20 mouse cellular contexts compared by ENCODE assay signal in the genomic region with DNA sequence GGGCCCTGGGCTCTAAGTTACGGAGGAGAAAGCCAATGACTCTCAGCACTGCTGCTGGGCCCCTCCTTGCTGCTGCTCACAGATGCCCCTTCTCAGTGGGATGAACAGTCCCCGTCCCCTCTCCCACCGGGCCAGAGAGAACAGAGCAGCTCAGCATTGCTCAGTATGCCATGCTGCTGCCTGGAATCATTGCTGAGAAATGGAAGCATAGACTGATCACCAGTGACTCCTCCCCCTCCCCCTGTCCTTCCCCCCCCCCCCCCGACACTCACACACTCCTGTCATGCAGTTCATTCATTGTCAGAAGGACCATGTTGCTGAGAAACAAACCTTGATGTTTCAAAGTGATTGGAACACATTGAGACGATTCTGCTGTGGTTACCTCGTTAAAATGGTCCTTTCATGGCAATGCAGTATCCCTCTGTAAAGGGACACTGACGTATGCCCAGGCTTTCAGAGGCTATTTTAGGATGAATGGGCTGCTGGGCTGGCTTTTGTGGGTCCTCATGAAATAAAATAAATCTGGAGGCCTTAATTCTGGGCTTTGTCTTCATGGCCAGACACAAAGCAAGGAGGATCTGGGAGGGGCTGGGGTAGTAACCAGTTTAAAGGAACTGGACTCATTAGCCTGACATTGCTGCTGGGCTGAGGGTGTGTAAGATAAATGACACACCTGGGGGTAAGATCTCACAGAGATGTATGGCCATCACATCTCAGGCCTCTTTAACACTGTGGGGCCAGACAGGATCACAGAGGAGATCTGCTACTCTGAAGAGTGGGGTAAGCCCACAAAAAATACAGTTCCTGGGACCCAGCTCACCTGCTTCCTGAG.
DNase-seq lines count a peak whose midpoint lies in the region; ATAC-seq lines count a peak whose summit lies in the region.
"Had no signal": no experiment of that assay in that cellular context is flagged by ENCODE, and none has a peak within 500 bp of the region (broad histone marks: within the 10 kb centered on the region; RNA-seq: fewer than 3 reads in every experiment).

No protein-coding gene starts in this region.

- peak; percentile 30; the same call in 1 of the 2 replicates for ATAC-seq in midbrain, embryonic 12.5 days (ENCODE audit: low FRiP score, low read depth)
- no peak for ATAC-seq in midbrain, embryonic 14.5 days (ENCODE audit: low FRiP score, low TSS enrichment)
- 0 out of 2 replicates have a peak, but pooled peaks have one; percentile 19 for ATAC-seq in forebrain, embryonic 15.5 days (replicated peaks)
- ATAC-seq in hindbrain, embryonic 16.5 days: peak; percentile 41; the same call in 1 of the 2 replicates
- peak; percentile 69 for ATAC-seq in neural tube, embryonic 14.5 days (ENCODE audit: low read depth)
- no peak for ATAC-seq in kidney, embryonic 15.5 days (replicated peaks; ENCODE audit: low FRiP score)
- ATAC-seq: liver, postnatal 0 days; lung, postnatal 0 days had no signal

- H3K4me1 ChIP-seq in midbrain, embryonic 12.5 days: peaks cover 9% of the 10 kb centered on the region; the same call in 1 of the 2 replicates
- H3K4me1 ChIP-seq in midbrain, embryonic 14.5 days (ENCODE audit: control insufficient read depth, insufficient read depth, low read length): no peaks in the 10 kb centered on the region
- peaks cover 13% of the 10 kb centered on the region for H3K4me1 ChIP-seq in forebrain, embryonic 15.5 days
- no peaks in the 10 kb centered on the region for H3K4me1 ChIP-seq in hindbrain, embryonic 16.5 days (ENCODE audit: control insufficient read depth, insufficient read depth, low read depth, low read length)
- H3K4me1 ChIP-seq in neural tube, embryonic 14.5 days (ENCODE audit: control insufficient read depth, insufficient read depth, low read length): no peaks in the 10 kb centered on the region
- H3K4me1 ChIP-seq in kidney, embryonic 15.5 days: no peaks in the 10 kb centered on the region
- H3K4me1 ChIP-seq: heart, embryonic 15.5 days; limb, embryonic 12.5 days had no signal

- H3K9ac ChIP-seq in midbrain, embryonic 12.5 days (replicated peaks): no peak overlapping the region
- H3K9ac ChIP-seq in midbrain, embryonic 14.5 days (replicated peaks; ENCODE audit: low read length): no peak overlapping the region
- H3K9ac ChIP-seq in forebrain, embryonic 15.5 days (replicated peaks): no peak overlapping the region
- no peak overlapping the region for H3K9ac ChIP-seq in hindbrain, embryonic 16.5 days (ENCODE audit: low read depth, low read length)
- no peak overlapping the region for H3K9ac ChIP-seq in neural tube, embryonic 14.5 days (replicated peaks; ENCODE audit: low read depth, low read length)
- H3K9ac ChIP-seq in kidney, embryonic 15.5 days: no peak overlapping the region
- H3K9ac ChIP-seq: heart, embryonic 15.5 days; limb, embryonic 12.5 days; liver, postnatal 0 days had no signal

- peaks cover 10% of the 10 kb centered on the region; the same call in 1 of the 2 replicates for H3K9me3 ChIP-seq in midbrain, embryonic 12.5 days
- H3K9me3 ChIP-seq in midbrain, embryonic 14.5 days (ENCODE audit: control insufficient read depth, low read length): peaks cover 10% of the 10 kb centered on the region
- H3K9me3 ChIP-seq in forebrain, embryonic 15.5 days: 0 out of 2 replicates have a peak, but pooled peaks cover 2% of the 10 kb centered on the region
- H3K9me3 ChIP-seq in hindbrain, embryonic 16.5 days (ENCODE audit: control insufficient read depth, low read length): no peaks in the 10 kb centered on the region
- no peaks in the 10 kb centered on the region for H3K9me3 ChIP-seq in neural tube, embryonic 14.5 days (ENCODE audit: control insufficient read depth, low read length)
- H3K9me3 ChIP-seq in kidney, embryonic 15.5 days (replicated peaks): no peaks in the 10 kb centered on the region
- H3K9me3 ChIP-seq: heart, embryonic 15.5 days had no signal

- WGBS in midbrain, embryonic 12.5 days: 32% methylated on average over 7 of the region's 7 CpGs
- WGBS in midbrain, embryonic 14.5 days: 27% methylated on average over 7 of the region's 7 CpGs
- WGBS in forebrain, embryonic 15.5 days: 19% methylated on average over 7 of the region's 7 CpGs
- WGBS in hindbrain, embryonic 16.5 days: 31% methylated on average over 7 of the region's 7 CpGs
- 8% methylated on average over 6 of the region's 7 CpGs for WGBS in neural tube, embryonic 14.5 days
- WGBS in kidney, embryonic 15.5 days: 54% methylated on average over 7 of the region's 7 CpGs

- H3K27ac ChIP-seq in midbrain, embryonic 12.5 days (replicated peaks): no peak overlapping the region
- H3K27ac ChIP-seq in midbrain, embryonic 14.5 days (replicated peaks; ENCODE audit: low read depth, low read length): no peak overlapping the region
- H3K27ac ChIP-seq in forebrain, embryonic 15.5 days (replicated peaks): no peak overlapping the region
- no peak overlapping the region for H3K27ac ChIP-seq in hindbrain, embryonic 16.5 days (ENCODE audit: low read depth, low read length)
- H3K27ac ChIP-seq in neural tube, embryonic 14.5 days (ENCODE audit: low read depth, low read length): no peak overlapping the region
- H3K27ac ChIP-seq in kidney, embryonic 15.5 days: no peak overlapping the region
- H3K27ac ChIP-seq: heart, embryonic 15.5 days; limb, embryonic 12.5 days; macrophage had no signal

- no peaks in the 10 kb centered on the region for H3K36me3 ChIP-seq in midbrain, embryonic 12.5 days
- no peaks in the 10 kb centered on the region for H3K36me3 ChIP-seq in midbrain, embryonic 14.5 days (ENCODE audit: control insufficient read depth, insufficient read depth, low read length)
- no peaks in the 10 kb centered on the region for H3K36me3 ChIP-seq in forebrain, embryonic 15.5 days
- H3K36me3 ChIP-seq in hindbrain, embryonic 16.5 days (ENCODE audit: control insufficient read depth, insufficient read depth, low read length): no peaks in the 10 kb centered on the region
- H3K36me3 ChIP-seq in neural tube, embryonic 14.5 days (ENCODE audit: control insufficient read depth, insufficient read depth, low read length): no peaks in the 10 kb centered on the region
- H3K36me3 ChIP-seq in kidney, embryonic 15.5 days: no peaks in the 10 kb centered on the region
- H3K36me3 ChIP-seq: heart, embryonic 15.5 days; limb, embryonic 12.5 days had no signal

- no peak for DNase-seq in midbrain, embryonic 14.5 days
- no peak for DNase-seq in kidney, adult 18-20 months
- DNase-seq: adrenal gland, adult 2 months; cerebellum, adult 18-20 months; cerebellum, postnatal 14 days; heart, postnatal 36 days; kidney, adult 9 months; kidney, postnatal 25 days; liver, postnatal 0 days; thymus, adult 18-20 months had no signal

- H3K4me2 ChIP-seq in midbrain, embryonic 12.5 days (replicated peaks): no peak overlapping the region
- H3K4me2 ChIP-seq in midbrain, embryonic 14.5 days (ENCODE audit: low read length): no peak overlapping the region
- H3K4me2 ChIP-seq in forebrain, embryonic 15.5 days (replicated peaks): no peak overlapping the region
- no peak overlapping the region for H3K4me2 ChIP-seq in hindbrain, embryonic 16.5 days (ENCODE audit: low read length)
- H3K4me2 ChIP-seq in neural tube, embryonic 14.5 days (ENCODE audit: low read depth, low read length): no peak overlapping the region
- H3K4me2 ChIP-seq in kidney, embryonic 15.5 days: no peak overlapping the region
- H3K4me2 ChIP-seq: heart, embryonic 15.5 days; limb, embryonic 12.5 days; liver, embryonic 11.5 days had no signal

- no peak overlapping the region for H3K4me3 ChIP-seq in midbrain, embryonic 12.5 days
- H3K4me3 ChIP-seq in midbrain, embryonic 14.5 days (replicated peaks; ENCODE audit: low read depth, low read length): no peak overlapping the region
- H3K4me3 ChIP-seq in forebrain, embryonic 15.5 days: no peak overlapping the region
- H3K4me3 ChIP-seq in hindbrain, embryonic 16.5 days (ENCODE audit: low read length): no peak overlapping the region
- H3K4me3 ChIP-seq in neural tube, embryonic 14.5 days (ENCODE audit: low read depth, low read length): no peak overlapping the region
- no peak overlapping the region for H3K4me3 ChIP-seq in kidney, embryonic 15.5 days (replicated peaks)
- H3K4me3 ChIP-seq: heart, embryonic 15.5 days; limb, embryonic 12.5 days had no signal

- no peaks in the 10 kb centered on the region for H3K27me3 ChIP-seq in midbrain, embryonic 12.5 days
- no peaks in the 10 kb centered on the region for H3K27me3 ChIP-seq in midbrain, embryonic 14.5 days (ENCODE audit: control insufficient read depth, insufficient read depth, low read length)
- no peaks in the 10 kb centered on the region for H3K27me3 ChIP-seq in forebrain, embryonic 15.5 days
- no peaks in the 10 kb centered on the region for H3K27me3 ChIP-seq in hindbrain, embryonic 16.5 days (replicated peaks; ENCODE audit: control insufficient read depth, insufficient read depth, low read length)
- no peaks in the 10 kb centered on the region for H3K27me3 ChIP-seq in neural tube, embryonic 14.5 days (ENCODE audit: control insufficient read depth, insufficient read depth, low read length)
- H3K27me3 ChIP-seq in kidney, embryonic 15.5 days: no peaks in the 10 kb centered on the region
- H3K27me3 ChIP-seq: heart, embryonic 15.5 days; limb, embryonic 12.5 days had no signal

Comparison
In these comparisons a context has a peak if more than half of its experiments do, and no peak if none do; other contexts are left out.
1. ATAC-seq: peak in midbrain, embryonic 12.5 days (single experiment), forebrain, embryonic 15.5 days (single experiment), hindbrain, embryonic 16.5 days (single experiment) and neural tube, embryonic 14.5 days (single experiment); none in midbrain, embryonic 14.5 days (single experiment) and kidney, embryonic 15.5 days (single experiment).